Mouse (Mus musculus) urinary bladder, postnatal 4 days (tissue): ENCODE results near the gene Ets1.

Experiments used
- DNase-seq, 2 experiments: peaks; one replicate each; pipeline ENCODE4 v3.0.0; 2021 to 2022; ENCODE audit warnings: low spot score in 2 of 2

Ets1 gene

GRCm38 (mm10) chr9:32616516-32617429 lies 19.2 kb upstream of the Ets1 start:
- no peak for DNase-seq

- no peak for DNase-seq
Measured at GRCm38 (mm10) chr9:32617430-32617768, 18.6 kb upstream of the Ets1 start.

GRCm38 (mm10) chr9:32618544-32619120 lies 17.4 kb upstream of the Ets1 start:
- DNase-seq = no peak

DNA sequence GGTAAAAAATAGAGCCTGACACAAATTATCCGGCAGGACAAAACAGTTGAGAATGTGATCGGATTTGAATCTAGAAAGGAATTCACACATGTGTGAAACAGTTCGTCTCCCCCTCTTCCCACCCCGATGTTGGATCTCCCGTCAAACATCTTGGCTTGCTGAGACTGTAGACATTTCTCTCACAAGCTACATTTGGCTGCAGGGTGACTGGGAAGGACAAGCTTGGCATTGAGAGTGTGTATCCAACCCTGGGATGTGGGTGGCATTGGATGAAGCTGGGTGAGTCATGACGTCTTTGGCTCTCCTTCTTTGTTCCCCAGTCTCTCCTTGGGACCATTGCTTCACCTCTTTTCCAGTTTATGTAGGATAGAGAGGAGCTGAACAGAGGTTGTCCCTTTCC lies 16.4 kb upstream of the Ets1 start:
- DNase-seq = no peak

GRCm38 (mm10) chr9:32620446-32620845 lies 15.6 kb upstream of the Ets1 start:
- no peak for DNase-seq

DNA sequence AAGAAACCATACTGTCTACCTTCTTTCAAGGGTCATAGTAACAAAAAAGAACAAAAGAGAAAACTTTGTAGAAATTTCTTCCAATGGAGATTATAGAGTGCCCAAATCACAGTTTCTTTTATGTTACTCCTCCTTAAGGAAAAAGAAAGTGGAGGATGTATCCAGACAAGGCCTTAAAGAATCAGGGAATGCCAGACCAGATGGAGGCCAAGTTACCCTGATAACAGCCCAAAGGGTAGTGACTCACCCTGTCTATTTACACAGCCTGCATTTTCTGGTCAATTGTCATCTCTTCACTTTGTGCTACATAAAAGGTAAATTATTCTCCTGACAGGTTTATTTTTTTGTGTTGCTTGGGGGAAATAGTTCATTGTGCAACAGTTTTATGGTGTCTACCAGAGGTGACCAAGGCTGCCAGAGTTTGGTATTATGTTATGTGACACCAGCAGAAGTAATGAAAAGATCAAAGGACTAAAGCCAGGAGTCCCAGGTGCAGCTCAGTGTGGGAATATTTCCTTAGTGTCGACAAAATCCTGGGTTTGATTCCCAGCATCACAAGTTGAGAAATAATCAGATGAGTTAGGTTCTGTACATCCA lies 6.5 kb upstream of the Ets1 start:
- DNase-seq = no peak

DNA sequence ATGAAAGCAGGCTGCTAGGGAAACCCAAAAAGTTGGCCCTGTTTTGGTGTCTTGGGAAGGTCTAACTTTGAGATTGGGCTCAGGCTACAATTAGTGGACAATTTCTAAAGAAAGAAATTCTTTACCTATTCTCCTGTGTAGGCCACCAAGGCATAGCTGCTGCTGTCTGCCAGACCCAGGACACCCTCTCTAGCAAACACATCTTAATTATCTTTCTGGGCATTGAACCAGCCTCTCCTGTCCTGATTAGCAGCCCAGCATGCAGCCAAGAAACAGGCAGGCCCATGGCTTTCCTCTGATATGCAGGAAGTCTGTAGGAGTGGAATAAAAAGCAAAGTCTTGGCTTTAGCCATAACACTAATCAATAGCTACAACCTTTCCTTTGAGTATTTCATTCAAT lies 4.7 kb upstream of the Ets1 start:
- DNase-seq = no peak

GRCm38 (mm10) chr9:32632237-32632636 lies 3.8 kb upstream of the Ets1 start:
- DNase-seq = no peak

DNA sequence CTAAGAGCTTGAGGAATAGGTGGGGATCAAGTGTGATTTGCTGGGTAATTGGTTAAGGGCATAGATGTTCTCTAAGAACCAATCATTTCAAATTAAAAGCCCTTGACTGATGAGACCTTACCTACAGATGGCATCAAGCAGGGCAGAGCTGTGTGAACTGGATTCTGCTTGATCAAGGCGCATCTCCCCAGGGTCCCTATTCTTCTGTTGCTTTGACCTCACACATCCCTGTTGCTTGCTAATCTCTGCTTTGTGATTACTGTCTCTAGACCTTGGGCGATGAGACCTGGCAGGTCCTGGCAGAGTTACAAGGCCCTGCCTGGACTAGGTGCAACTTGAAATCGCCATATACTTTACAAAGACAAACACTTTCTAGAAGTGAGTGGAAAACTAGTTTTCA lies 9.0 kb downstream of the Ets1 start:
- no peak for DNase-seq

- no peak for DNase-seq
Measured at GRCm38 (mm10) chr9:32645475-32645874, 9.5 kb downstream of the Ets1 start.

DNA sequence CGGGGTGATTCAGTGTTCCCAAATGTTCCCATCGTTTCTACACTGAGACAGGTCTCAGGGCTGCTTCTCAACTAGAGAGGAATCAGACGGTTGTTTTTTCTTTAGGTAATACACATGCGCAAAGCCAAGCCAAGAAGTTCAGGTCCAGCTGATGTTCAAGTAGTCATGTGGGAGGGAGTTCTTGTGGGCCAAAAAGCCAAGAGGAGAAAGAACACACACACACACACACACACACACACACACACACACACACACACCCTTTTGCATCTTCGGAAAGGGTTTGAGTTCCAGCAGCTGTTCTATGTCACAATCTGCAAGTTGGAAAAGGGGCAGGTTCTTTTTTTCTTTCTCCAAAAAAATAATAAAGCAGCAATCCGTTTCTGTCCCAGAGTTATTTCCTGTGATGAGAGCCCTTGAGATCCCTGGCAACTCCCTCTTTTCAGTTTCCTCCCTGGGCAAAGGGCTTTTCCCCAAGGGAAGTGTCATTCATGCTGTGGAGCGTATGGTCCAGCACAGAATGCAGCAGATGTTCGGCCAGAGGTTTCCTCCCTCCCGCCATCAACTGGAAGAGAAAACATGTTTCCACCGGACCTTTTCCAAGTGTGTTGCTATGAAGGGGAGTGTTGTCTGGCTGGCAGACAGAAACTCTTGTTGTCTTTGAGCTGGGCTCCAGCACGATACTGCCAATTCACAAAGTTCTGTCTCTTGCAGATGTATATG lies 10.7 kb downstream of the Ets1 start:
- DNase-seq = peak in 1 of 2 experiments; percentile 71

DNA sequence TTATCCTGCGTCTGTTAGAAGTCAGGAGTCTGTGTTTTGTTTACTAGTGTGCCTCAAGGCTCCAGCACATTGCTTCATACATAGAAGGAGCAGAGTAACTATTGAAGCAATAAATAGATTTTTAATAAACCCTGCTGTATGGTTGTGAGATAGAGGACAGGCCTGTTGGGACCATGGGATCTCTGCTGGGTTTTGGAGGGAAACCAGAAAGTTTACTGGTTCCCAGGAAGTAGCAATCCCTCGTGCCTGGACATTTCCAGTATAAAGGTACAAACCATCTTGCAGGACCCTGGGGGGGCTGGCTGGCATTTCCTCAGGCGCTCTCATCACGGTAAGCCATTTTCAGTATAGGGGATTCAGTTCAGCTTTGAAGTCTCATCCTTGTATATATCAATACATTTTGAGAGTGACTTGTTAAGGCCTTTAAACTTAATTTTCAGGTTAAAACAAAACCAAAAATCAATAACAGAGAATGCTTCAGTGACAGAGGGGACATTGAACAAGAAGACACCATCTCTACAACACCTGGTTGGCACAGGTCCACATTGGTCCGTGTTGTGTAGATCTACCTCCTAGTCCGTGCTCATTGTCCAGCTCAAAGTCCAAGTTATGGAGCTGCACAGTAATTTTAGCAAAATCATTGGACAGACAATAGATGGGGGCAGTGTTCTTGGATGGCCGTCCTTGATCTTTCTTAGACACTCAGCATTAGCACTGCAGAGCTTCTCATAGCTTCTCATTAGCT lies 11.7 kb downstream of the Ets1 start:
- no peak for DNase-seq

GRCm38 (mm10) chr9:32648286-32648685 lies 12.3 kb downstream of the Ets1 start:
- no peak for DNase-seq

DNA sequence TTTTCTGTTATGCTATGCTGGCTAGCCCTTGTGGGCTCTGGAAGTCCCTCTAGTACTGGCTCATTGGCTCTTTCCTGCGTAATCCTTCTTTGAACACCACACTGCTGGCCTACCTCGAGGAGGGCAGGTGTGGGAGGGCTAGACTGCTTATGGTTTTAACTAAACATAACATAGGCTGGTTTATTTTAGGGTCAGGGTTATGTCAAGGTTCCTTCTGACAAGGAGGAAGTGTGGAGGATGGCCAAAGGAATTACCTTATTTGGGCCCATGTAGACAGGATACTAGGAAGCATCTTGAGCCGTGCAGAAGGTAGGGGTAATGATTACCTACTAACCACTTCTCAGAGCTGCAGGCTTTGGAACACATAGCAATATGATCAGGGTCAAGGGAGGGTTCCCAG lies 14.7 kb downstream of the Ets1 start:
- no peak for DNase-seq

DNA sequence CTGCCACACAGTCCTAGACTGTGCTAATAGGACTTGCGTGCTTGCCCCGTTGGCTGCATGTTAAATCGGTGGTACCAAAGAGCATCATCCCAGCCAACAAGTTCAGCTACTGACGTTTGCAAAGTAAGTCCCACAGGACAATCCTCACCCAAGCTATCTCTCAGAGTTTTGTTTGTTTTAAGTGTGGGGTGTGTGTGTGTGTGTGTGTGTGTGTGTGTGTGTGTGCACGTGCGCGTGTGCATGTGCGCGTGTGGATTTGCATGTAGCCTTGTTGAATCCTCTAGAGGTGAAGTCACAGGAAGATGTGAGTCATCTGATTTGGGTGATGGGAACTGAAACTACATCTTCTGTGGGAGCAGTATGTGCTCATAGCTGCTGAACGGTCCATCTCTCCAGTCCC lies 16.1 kb downstream of the Ets1 start:
- DNase-seq = no peak

- DNase-seq = no peak
Measured at GRCm38 (mm10) chr9:32654305-32654704, 18.3 kb downstream of the Ets1 start.

- no peak for DNase-seq
Measured at GRCm38 (mm10) chr9:32656351-32656844, 20.4 kb downstream of the Ets1 start.

- DNase-seq = no peak
Measured at GRCm38 (mm10) chr9:32657124-32657523, 21.1 kb downstream of the Ets1 start.

GRCm38 (mm10) chr9:32660406-32660960 lies 24.5 kb downstream of the Ets1 start:
- DNase-seq = no peak

DNA sequence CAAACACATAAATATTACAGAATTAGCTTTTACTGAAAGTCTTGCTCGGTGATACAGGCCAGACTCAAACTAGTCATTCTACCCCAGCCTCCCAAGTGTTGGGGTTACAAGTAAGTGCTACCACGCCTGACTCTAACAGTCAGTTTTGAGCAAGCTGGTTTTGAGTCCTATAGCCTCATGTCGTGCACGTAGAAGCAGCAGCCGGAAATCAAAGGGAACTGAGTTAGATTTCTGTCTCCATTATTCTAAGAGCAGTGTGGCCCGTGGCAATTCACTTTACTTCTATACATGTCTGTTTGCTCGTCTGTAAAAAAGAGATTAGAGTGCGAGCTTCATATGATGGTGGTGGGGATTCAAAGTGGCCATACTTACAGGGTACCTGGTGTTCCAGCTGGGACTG lies 25.1 kb downstream of the Ets1 start:
- no peak for DNase-seq

DNA sequence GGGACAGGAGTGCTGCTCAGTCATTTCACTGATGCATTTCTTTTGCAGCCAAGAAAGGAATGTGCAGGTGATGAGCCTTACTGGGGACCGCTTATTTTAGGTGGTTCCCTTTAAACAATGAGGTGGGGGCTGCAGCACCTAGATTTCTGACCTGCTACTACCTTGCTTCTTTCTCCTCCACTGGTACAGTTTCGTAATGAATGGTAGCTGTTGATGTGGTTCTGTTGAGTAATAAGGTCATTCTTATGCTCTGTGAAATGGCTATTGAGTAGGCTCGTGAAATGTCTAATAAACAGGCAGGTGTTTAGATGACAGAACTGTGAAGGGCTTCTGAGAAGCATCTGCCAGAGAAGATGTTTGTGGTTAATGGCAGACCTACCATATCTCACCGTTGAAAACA lies 25.5 kb downstream of the Ets1 start:
- DNase-seq = no peak
